In the genomic region with DNA sequence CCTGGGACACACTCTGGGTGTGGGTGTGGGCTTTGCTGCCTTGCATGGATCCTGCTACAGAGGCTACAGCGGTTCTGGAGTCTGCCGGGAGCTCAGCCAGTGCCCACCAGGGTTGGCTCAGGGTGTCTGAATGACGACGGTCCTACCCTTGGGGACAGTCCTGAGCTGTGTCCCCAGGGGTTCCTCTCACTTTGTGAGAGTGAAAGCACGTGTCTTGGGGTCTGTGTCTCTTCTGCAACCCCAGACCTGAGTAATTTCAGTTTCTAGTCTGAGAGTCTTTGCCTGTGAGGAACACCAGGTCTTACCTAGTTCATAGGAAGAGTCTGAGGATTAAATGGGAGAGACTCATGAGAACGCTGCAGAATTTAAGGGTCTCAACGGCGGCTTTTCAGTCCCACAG, we compare ENCODE assay signal across 26 mouse cellular contexts.
"Had no signal": no experiment of that assay in that cellular context is flagged by ENCODE, and none has a peak within 500 bp of the region (broad histone marks: within the 10 kb centered on the region; RNA-seq: fewer than 3 reads in every experiment).

No protein-coding gene starts in this region.

- H3K4me2 ChIP-seq: heart, embryonic 12.5 days; hindbrain, embryonic 12.5 days; hindbrain, embryonic 14.5 days; intestine, embryonic 15.5 days; limb, embryonic 13.5 days; limb, embryonic 15.5 days; liver, embryonic 12.5 days had no signal

- H3K36me3 ChIP-seq: heart, embryonic 10.5 days; heart, embryonic 12.5 days; hindbrain, embryonic 10.5 days; hindbrain, embryonic 12.5 days; intestine, embryonic 15.5 days; limb, embryonic 13.5 days; limb, embryonic 15.5 days; liver, embryonic 12.5 days had no signal

- H3K4me1 ChIP-seq: intestine, embryonic 15.5 days had no signal

- H3K4me3 ChIP-seq: gastrocnemius, adult 2 months; heart, adult 2 months; heart, embryonic 10.5 days; heart, embryonic 12.5 days; hindbrain, embryonic 10.5 days; hindbrain, embryonic 12.5 days; intestine, embryonic 15.5 days; layer of hippocampus, adult 2 months; left cerebral cortex, adult 2 months; limb, embryonic 13.5 days; limb, embryonic 15.5 days; liver, embryonic 12.5 days had no signal

- DNase-seq: gastrocnemius, adult 2 months; gastrocnemius, postnatal 10 days; gastrocnemius, postnatal 25 days; heart, adult 2 months; heart, postnatal 10 days; heart, postnatal 4 days; kidney, adult 18-20 months; kidney, adult 8-10 months; kidney, postnatal 10 days; kidney, postnatal 25 days; kidney, postnatal 4 days had no signal

- H3K9ac ChIP-seq: heart, embryonic 12.5 days; hindbrain, embryonic 12.5 days; hindbrain, embryonic 14.5 days; intestine, embryonic 15.5 days; limb, embryonic 13.5 days; limb, embryonic 15.5 days; liver, embryonic 12.5 days; liver, embryonic 14.5 days had no signal

- H3K9me3 ChIP-seq: heart, embryonic 10.5 days; hindbrain, embryonic 12.5 days; intestine, embryonic 15.5 days; limb, embryonic 13.5 days; limb, embryonic 15.5 days had no signal

- H3K27me3 ChIP-seq: heart, embryonic 12.5 days; hindbrain, embryonic 12.5 days; intestine, embryonic 15.5 days; limb, embryonic 13.5 days; limb, embryonic 15.5 days; liver, embryonic 12.5 days had no signal

- H3K27ac ChIP-seq: gastrocnemius, adult 2 months; heart, adult 2 months; heart, embryonic 10.5 days; hindbrain, embryonic 10.5 days; hindbrain, embryonic 12.5 days; hindbrain, embryonic 14.5 days; intestine, embryonic 15.5 days; layer of hippocampus, adult 2 months; left cerebral cortex, adult 2 months; limb, embryonic 13.5 days; limb, embryonic 15.5 days; liver, embryonic 12.5 days; liver, embryonic 14.5 days had no signal

- ATAC-seq: hindbrain, embryonic 16.5 days; inflammation-experienced regulatory T-cells, adult 6 months; intestine, embryonic 15.5 days; intestine, postnatal 0 days; liver, embryonic 12.5 days had no signal
